Mouse (Mus musculus) hindbrain, embryonic 15.5 days (tissue): ENCODE measurements around the gene Fam227b. TPM values are rescaled to one million over a fixed set of nuclear protein-coding genes. Genes with fewer than 3 reads are reported as not detected.

Source experiments
- ATAC-seq: fragments of 200-750 bp; cut with Nextera tagmentation; 2 replicates; pipeline ENCODE4 v1.8.0; 2017; ENCODE audit warnings: low read depth, moderate number of reproducible peaks, moderate TSS enrichment; ENCODE audit not compliant: low FRiP score
- H3K27ac ChIP-seq: fragments of 300-500 bp; sonication (generic); replicated peaks from 2 replicates; pipeline ENCODE4 v1.5.1; 2015; ENCODE audit warnings: mild to moderate bottlenecking, inconsistent platforms
- H3K27me3 ChIP-seq: fragments of 300-500 bp; sonication (generic); 2 replicates; pipeline ENCODE4 v1.6.1; 2015; ENCODE audit warnings: control low read depth, inconsistent platforms
- H3K36me3 ChIP-seq: fragments of 300-500 bp; sonication (generic); 2 replicates; pipeline ENCODE4 v1.6.1; 2015; ENCODE audit warnings: control low read depth, inconsistent platforms
- H3K4me1 ChIP-seq: fragments of 300-500 bp; sonication (generic); replicated peaks from 2 replicates; pipeline ENCODE4 v1.6.1; 2015; ENCODE audit warnings: control low read depth, inconsistent platforms
- H3K4me2 ChIP-seq: fragments of 300-500 bp; sonication (generic); 2 replicates; pipeline ENCODE4 v1.6.1; 2015; ENCODE audit warnings: moderate library complexity, mild to moderate bottlenecking, inconsistent platforms
- H3K4me3 ChIP-seq: fragments of 300-500 bp; sonication (generic); 2 replicates; pipeline ENCODE4 v1.5.1; 2015; ENCODE audit warnings: mild to moderate bottlenecking, inconsistent platforms
- H3K9ac ChIP-seq: fragments of 300-500 bp; sonication (generic); 2 replicates; pipeline ENCODE4 v1.6.1; 2015; ENCODE audit warnings: inconsistent platforms
- H3K9me3 ChIP-seq: fragments of 300-500 bp; sonication (generic); 2 replicates; pipeline ENCODE4 v1.6.1; 2016; ENCODE audit warnings: control low read depth, inconsistent platforms
- WGBS: fragments of 180-500 bp; shearing (Covaris S2); methylation state at CpG from one replicate; pipeline ENCODE4 v1.1.7; 2015; 5-methylcytosine and 5-hydroxymethylcytosine counted together
- polyA plus RNA-seq: library from polyadenylated mRNA; unstranded; fragments of >200 nt; fragmentation: Nextera tagmentation; extraction: Ambion mirVana; gene quantifications from 2 replicates; pipeline ENCODE4 v1.2.1, GENCODE M21; 2015

Gene Fam227b
- polyA plus RNA-seq, 1 experiment from 2014 or later: not detected

- no peak for ATAC-seq
- Histone ChIP-seq H3K4me1 (no peaks in the 10 kb centered on the region), H3K4me3 (no peak overlapping the region), H3K9ac (no peak overlapping the region), H3K27ac (no peak overlapping the region), H3K36me3 (no peaks in the 10 kb centered on the region), H3K9me3 (no peaks in the 10 kb centered on the region), H3K27me3 (no peaks in the 10 kb centered on the region), H3K4me2 (no peak overlapping the region)
- 77% methylated on average over 8 of the region's 8 CpGs for WGBS
Measured at GRCm38 (mm10) chr2:126031186-126031900, 120.5 kb downstream of the Fam227b start.

- H3K4me3 ChIP-seq: no peak overlapping the region
- no peaks in the 10 kb centered on the region for H3K4me1 ChIP-seq
- H3K27me3 ChIP-seq: no peaks in the 10 kb centered on the region
- H3K4me2 ChIP-seq: no peak overlapping the region
- H3K27ac ChIP-seq: no peak overlapping the region
- no peak for ATAC-seq
- no peaks in the 10 kb centered on the region for H3K36me3 ChIP-seq
- WGBS: 36% methylated on average over 3 of the region's 3 CpGs
- H3K9me3 ChIP-seq: no peaks in the 10 kb centered on the region
- H3K9ac ChIP-seq: no peak overlapping the region
Measured at GRCm38 (mm10) chr2:126015763-126016473, 135.9 kb downstream of the Fam227b start.

- Histone ChIP-seq H3K36me3 (no peaks in the 10 kb centered on the region), H3K4me1 (no peaks in the 10 kb centered on the region), H3K4me2 (no peak overlapping the region), H3K4me3 (no peak overlapping the region), H3K27ac (no peak overlapping the region), H3K9me3 (no peaks in the 10 kb centered on the region), H3K27me3 (no peaks in the 10 kb centered on the region), H3K9ac (no peak overlapping the region)
- 41% methylated on average over 12 of the region's 12 CpGs for WGBS
- no peak for ATAC-seq
Measured at GRCm38 (mm10) chr2:126014989-126015710, 136.7 kb downstream of the Fam227b start.

GRCm38 (mm10) chr2:126006742-126007141 is 145.1 kb downstream of the Fam227b start:
- Histone ChIP-seq H3K9me3 (no peaks in the 10 kb centered on the region), H3K27ac (no peak overlapping the region), H3K4me3 (no peak overlapping the region), H3K4me2 (no peak overlapping the region), H3K4me1 (no peaks in the 10 kb centered on the region), H3K27me3 (no peaks in the 10 kb centered on the region), H3K36me3 (no peaks in the 10 kb centered on the region), H3K9ac (no peak overlapping the region)
- 50% methylated on average over 2 of the region's 2 CpGs for WGBS
- ATAC-seq: no peak

GRCm38 (mm10) chr2:126006088-126006487 is 145.7 kb downstream of the Fam227b start:
- peak; percentile 54; the same call in 1 of the 2 replicates for ATAC-seq
- WGBS: 40% methylated on average over 3 of the region's 3 CpGs
- Histone ChIP-seq H3K4me2 (no peak overlapping the region), H3K4me3 (no peak overlapping the region), H3K9me3 (no peaks in the 10 kb centered on the region), H3K27me3 (no peaks in the 10 kb centered on the region), H3K27ac (no peak overlapping the region), H3K4me1 (no peaks in the 10 kb centered on the region), H3K9ac (no peak overlapping the region), H3K36me3 (no peaks in the 10 kb centered on the region)

GRCm38 (mm10) chr2:126002291-126002690 is 149.5 kb downstream of the Fam227b start:
- Histone ChIP-seq H3K27ac (no peak overlapping the region), H3K36me3 (no peaks in the 10 kb centered on the region)

GRCm38 (mm10) chr2:125975808-125976345 is 175.9 kb downstream of the Fam227b start:
- H3K9me3 ChIP-seq: no peaks in the 10 kb centered on the region
- 70% methylated on average over 5 of the region's 5 CpGs for WGBS
- 0 out of 2 replicates have a peak, but pooled peaks cover 2% of the 10 kb centered on the region for H3K36me3 ChIP-seq
- H3K27ac ChIP-seq: no peak overlapping the region
- H3K27me3 ChIP-seq: no peaks in the 10 kb centered on the region
- H3K9ac ChIP-seq: no peak overlapping the region
- H3K4me1 ChIP-seq: no peaks in the 10 kb centered on the region
- no peak overlapping the region for H3K4me3 ChIP-seq
- no peak overlapping the region for H3K4me2 ChIP-seq
- ATAC-seq: no peak

More at GRCm38 (mm10) chr2:126002291-126002690, 149.5 kb downstream of the Fam227b start:
- Histone ChIP-seq H3K9ac (no peak overlapping the region), H3K9me3 (no peaks in the 10 kb centered on the region), H3K4me3 (no peak overlapping the region), H3K27me3 (no peaks in the 10 kb centered on the region), H3K4me1 (no peaks in the 10 kb centered on the region), H3K4me2 (no peak overlapping the region)
- 75% methylated on average over 5 of the region's 5 CpGs for WGBS
- no peak for ATAC-seq

- Histone ChIP-seq H3K36me3 (0 out of 2 replicates have a peak, but pooled peaks cover 2% of the 10 kb centered on the region), H3K4me1 (no peaks in the 10 kb centered on the region), H3K27me3 (no peaks in the 10 kb centered on the region), H3K9ac (no peak overlapping the region), H3K4me3 (no peak overlapping the region), H3K27ac (no peak overlapping the region), H3K9me3 (no peaks in the 10 kb centered on the region), H3K4me2 (no peak overlapping the region)
- no peak for ATAC-seq
- 95% methylated on average over 10 of the region's 10 CpGs for WGBS
Measured at GRCm38 (mm10) chr2:125975206-125975605, 176.6 kb downstream of the Fam227b start.

GRCm38 (mm10) chr2:125973207-125973606 is 178.6 kb downstream of the Fam227b start:
- Histone ChIP-seq H3K4me1 (no peaks in the 10 kb centered on the region), H3K36me3 (0 out of 2 replicates have a peak, but pooled peaks cover 2% of the 10 kb centered on the region), H3K9ac (no peak overlapping the region), H3K27me3 (no peaks in the 10 kb centered on the region), H3K27ac (no peak overlapping the region), H3K9me3 (no peaks in the 10 kb centered on the region), H3K4me2 (no peak overlapping the region), H3K4me3 (no peak overlapping the region)
- 75% methylated on average over 6 of the region's 6 CpGs for WGBS
- no peak for ATAC-seq

GRCm38 (mm10) chr2:125968811-125969210 is 183.0 kb downstream of the Fam227b start:
- H3K4me2 ChIP-seq: no peak overlapping the region
- WGBS: 95% methylated on average over 1 of the region's 1 CpGs

GRCm38 (mm10) chr2:125948195-125948594 is 203.6 kb downstream of the Fam227b start:
- H3K9me3 ChIP-seq: no peaks in the 10 kb centered on the region
- no peaks in the 10 kb centered on the region for H3K4me1 ChIP-seq
- no peak overlapping the region for H3K4me3 ChIP-seq
- 93% methylated on average over 2 of the region's 2 CpGs for WGBS
- no peak overlapping the region for H3K4me2 ChIP-seq
- H3K27me3 ChIP-seq: no peaks in the 10 kb centered on the region
- peaks cover 9% of the 10 kb centered on the region for H3K36me3 ChIP-seq
- no peak for ATAC-seq
- H3K9ac ChIP-seq: no peak overlapping the region
- no peak overlapping the region for H3K27ac ChIP-seq

More at GRCm38 (mm10) chr2:125968811-125969210, 183.0 kb downstream of the Fam227b start:
- Histone ChIP-seq H3K36me3 (no peaks in the 10 kb centered on the region), H3K9me3 (no peaks in the 10 kb centered on the region), H3K27me3 (no peaks in the 10 kb centered on the region), H3K4me3 (no peak overlapping the region), H3K4me1 (no peaks in the 10 kb centered on the region), H3K27ac (no peak overlapping the region), H3K9ac (no peak overlapping the region)
- ATAC-seq: no peak

- H3K9ac ChIP-seq: no peak overlapping the region
- H3K4me3 ChIP-seq: no peak overlapping the region
- H3K4me1 ChIP-seq: no peaks in the 10 kb centered on the region
- H3K4me2 ChIP-seq: no peak overlapping the region
- no peak overlapping the region for H3K27ac ChIP-seq
- ATAC-seq: no peak
- WGBS: 90% methylated on average over 1 of the region's 1 CpGs
- no peaks in the 10 kb centered on the region for H3K27me3 ChIP-seq
- no peaks in the 10 kb centered on the region for H3K9me3 ChIP-seq
- H3K36me3 ChIP-seq: no peaks in the 10 kb centered on the region; the same call in 1 of the 2 replicates
Measured at GRCm38 (mm10) chr2:125943301-125943700, 208.5 kb downstream of the Fam227b start.
